Mouse (Mus musculus) inflammation-experienced regulatory T-cells, adult 16 weeks (primary cell): ENCODE measurements around the gene Ankib1. TPM values are rescaled to one million over a fixed set of nuclear protein-coding genes. Genes with fewer than 3 reads are reported as not detected.

Experiments
- polyA plus RNA-seq: library from polyadenylated mRNA; unstranded; fragments of 100-300 nt; shearing (Covaris generic); gene quantifications from one replicate; pipeline ENCODE4 v1.2.1, GENCODE M21; 2017

Ankib1 gene
- polyA plus RNA-seq, result 9.1 TPM

DNA sequence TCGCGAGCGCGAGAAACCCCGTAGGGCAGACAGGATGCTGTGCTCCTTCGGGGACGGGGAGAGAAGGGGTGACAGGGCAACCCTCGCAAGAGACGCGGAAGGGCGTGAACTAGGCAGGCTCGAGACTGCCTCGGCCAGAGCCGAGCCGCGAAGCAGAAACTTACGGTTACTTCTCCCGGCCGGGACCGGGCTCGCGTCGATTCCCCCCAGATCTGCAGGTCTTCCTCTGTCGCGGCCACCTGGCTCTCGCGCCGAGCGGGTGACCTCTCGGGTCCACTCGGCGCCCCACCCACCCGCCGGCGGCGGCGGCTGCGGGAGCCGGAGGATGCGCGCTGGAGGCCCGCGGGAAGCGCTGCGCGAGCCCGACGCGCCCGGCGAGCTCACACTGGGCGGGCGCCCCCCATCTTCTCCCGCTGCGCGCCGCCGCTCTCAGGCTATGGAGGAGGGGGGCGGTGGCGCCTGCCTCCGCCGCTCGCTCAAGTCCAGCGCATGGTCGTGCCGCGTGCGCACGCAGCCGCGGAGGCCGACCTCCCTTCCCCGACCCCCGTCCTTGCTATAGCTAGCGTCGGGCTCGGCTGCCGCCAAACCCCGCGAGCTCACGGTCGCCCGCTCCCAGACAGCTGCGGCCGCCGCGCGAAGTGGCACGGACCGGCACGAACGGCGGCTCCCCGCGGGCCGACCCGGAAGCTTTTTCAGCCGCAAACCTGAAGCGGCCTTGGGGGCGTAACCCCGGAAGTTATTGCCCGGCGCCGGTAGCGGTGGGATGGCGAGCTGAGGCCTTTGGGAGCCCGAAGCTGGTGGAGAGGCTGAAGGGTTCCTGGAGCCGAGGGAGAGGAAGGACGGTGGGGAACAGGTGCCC, at the start of gene Ankib1, which contains the start of gene Krit1:
Ankib1 (minus strand) TSS at position 493 of the 859 bp plus-strand sequence.
Krit1 (plus strand) TSS at position 752 of the 859 bp plus-strand sequence.

GRCm38 (mm10) chr5:3845026-3845425, 42.3 kb upstream of the Ankib1 start, which contains the start of gene Lrrd1:
TSS of gene Lrrd1 (plus strand) at chr5:3845173.

GRCm38 (mm10) chr5:3657085-3657484, 145.6 kb downstream of the Ankib1 start, which contains the start of gene Gatad1:
TSS of gene Gatad1 (minus strand) at chr5:3657185.

GRCm38 (mm10) chr5:3650881-3651280, 151.8 kb downstream of the Ankib1 start, which contains the start of gene Tmbim7:
TSS of gene Tmbim7 (plus strand) at chr5:3651181.

Other genes with a start within 250 kb of the Ankib1 start
- gene 1700109H08Rik, start 231.4 kb downstream of the Ankib1 start, polyA plus RNA-seq, result 8.8 TPM
- 17.4 TPM for gene Pex1, start 206.9 kb downstream of the Ankib1 start, polyA plus RNA-seq
- 42.2 TPM for gene Rbm48, start 206.3 kb downstream of the Ankib1 start, polyA plus RNA-seq
- gene Tmbim7, start 151.7 kb downstream of the Ankib1 start, polyA plus RNA-seq, result not detected
- 8.7 TPM for gene Gatad1, start 145.7 kb downstream of the Ankib1 start, polyA plus RNA-seq
- 104 TPM for gene Krit1, start 259 bp upstream of the Ankib1 start, polyA plus RNA-seq
- gene Lrrd1, start 42.2 kb upstream of the Ankib1 start, polyA plus RNA-seq, result 0.67 TPM
- gene Mterf1a, start 91.0 kb upstream of the Ankib1 start, polyA plus RNA-seq, result 35.6 TPM
- gene Akap9, start 125.1 kb upstream of the Ankib1 start, polyA plus RNA-seq, result 199 TPM